Mouse (Mus musculus) erythroblast, embryonic 14.5 days (primary cell): Measurements from ENCODE around the gene Ano10. TPM values are rescaled to one million over a fixed set of nuclear protein-coding genes. Genes with fewer than 3 reads are reported as not detected.

Experiments
- H3K27me3 ChIP-seq: 2 replicates; pipeline ENCODE4 v1.6.1; 2012; ENCODE audit warnings: inconsistent platforms; ENCODE audit not compliant: control insufficient read depth
- H3K36me3 ChIP-seq: 2 replicates; pipeline ENCODE4 v1.6.1; 2012; ENCODE audit warnings: mild to moderate bottlenecking, inconsistent platforms; ENCODE audit not compliant: control insufficient read depth
- H3K4me1 ChIP-seq: 2 replicates; pipeline ENCODE4 v1.6.1; 2012; ENCODE audit warnings: inconsistent platforms; ENCODE audit not compliant: control insufficient read depth
- H3K4me3 ChIP-seq: replicated peaks from 2 replicates; pipeline ENCODE3; 2012; ENCODE audit warnings: moderate library complexity, mild to moderate bottlenecking, inconsistent platforms
- H3K9me3 ChIP-seq: 2 replicates; pipeline ENCODE4 v1.6.1; 2012; ENCODE audit warnings: low read length, inconsistent platforms, mixed read lengths; ENCODE audit not compliant: control insufficient read depth
- GATA1 ChIP-seq: IDR thresholded peaks from 2 replicates; pipeline ENCODE4 v1.6.1; 2012; ENCODE audit warnings: low read length, inconsistent platforms, mixed read lengths
- TAL1 ChIP-seq: IDR thresholded peaks from 3 replicates; pipeline ENCODE4 v1.6.1; 2012; ENCODE audit warnings: low read length, inconsistent platforms, mixed read lengths
- polyA plus RNA-seq: library from polyadenylated mRNA; stranded (reverse); fragments of >175 nt; gene quantifications from 2 replicates; pipeline ENCODE4 v1.2.3, GENCODE M21; 2012

Ano10 gene
- 0.10 TPM in 1 of 2 replicates, not detected in the other for polyA plus RNA-seq

DNA sequence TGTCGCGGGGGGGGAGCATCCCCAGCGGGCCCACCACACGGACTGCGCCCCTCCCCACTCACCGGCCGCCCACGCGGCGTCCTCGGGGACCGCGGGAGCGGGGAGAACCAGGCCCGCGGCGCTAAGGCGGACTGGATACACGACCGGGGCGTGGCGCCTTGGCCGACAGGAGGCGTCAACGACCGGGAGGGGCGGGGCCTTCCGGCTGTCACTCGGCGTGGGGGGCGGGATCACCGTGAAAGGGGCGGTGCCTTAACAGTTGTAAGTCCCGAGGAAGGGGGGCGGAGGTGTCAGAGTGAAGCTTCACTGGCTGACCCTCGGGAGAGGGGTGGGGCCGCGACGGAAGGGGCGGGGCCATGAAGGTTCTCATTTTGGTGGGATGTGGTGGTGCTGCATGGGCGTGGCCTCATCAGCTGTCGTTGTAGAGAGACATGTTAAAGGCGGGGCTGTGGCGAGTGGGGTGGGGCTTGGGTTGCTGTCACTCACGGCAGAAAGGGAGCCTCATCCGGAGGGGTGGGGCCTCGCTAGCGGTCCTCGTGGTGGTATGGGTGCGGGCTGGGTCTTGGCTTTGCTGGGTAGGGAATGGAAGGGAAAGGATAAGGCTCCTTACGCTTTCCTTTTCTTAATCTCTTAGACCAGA, at the start of gene Ano10:
TSS of gene Ano10 (minus strand) at position 182 of the 640 bp plus-strand sequence.
- Histone ChIP-seq H3K36me3 (no peaks in the 10 kb centered on the region), H3K9me3 (peaks cover 5% of the 10 kb centered on the region), H3K4me3 (peak within 1 kb of the TSS; percentile 57), H3K27me3 (peaks cover 41% of the 10 kb centered on the region), H3K4me1 (peaks cover 18% of the 10 kb centered on the region)
- TF ChIP-seq GATA1, result no peak
- TF ChIP-seq TAL1, result no peak

DNA sequence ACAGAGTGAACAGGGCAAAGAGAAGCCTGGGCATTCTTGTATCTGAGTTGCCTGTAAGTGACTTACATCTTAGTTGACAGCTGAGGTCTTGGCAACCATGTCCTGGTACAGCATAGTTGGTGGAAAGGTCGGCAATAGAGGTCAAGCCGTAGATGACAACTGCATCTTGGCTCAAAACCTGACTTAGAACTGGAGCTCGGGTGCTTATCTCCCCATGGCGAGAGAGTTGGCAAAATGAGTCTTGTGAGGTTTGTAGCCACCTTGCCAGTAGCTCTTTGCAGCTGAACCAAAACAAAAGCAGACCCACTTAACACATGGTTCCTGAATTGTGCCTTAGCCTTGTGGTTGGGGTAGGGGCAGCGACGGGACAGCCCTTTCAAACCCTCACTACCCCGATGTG, 49.2 kb upstream of the Ano10 start:
- Histone ChIP-seq H3K9me3 (no peaks in the 10 kb centered on the region), H3K36me3 (peaks cover under 1% of the 10 kb centered on the region; the same call in 1 of the 2 replicates), H3K4me3 (no peak overlapping the region), H3K4me1 (peaks cover 24% of the 10 kb centered on the region), H3K27me3 (peaks cover 15% of the 10 kb centered on the region)
- no peak for TF ChIP-seq TAL1
- no peak for TF ChIP-seq GATA1

DNA sequence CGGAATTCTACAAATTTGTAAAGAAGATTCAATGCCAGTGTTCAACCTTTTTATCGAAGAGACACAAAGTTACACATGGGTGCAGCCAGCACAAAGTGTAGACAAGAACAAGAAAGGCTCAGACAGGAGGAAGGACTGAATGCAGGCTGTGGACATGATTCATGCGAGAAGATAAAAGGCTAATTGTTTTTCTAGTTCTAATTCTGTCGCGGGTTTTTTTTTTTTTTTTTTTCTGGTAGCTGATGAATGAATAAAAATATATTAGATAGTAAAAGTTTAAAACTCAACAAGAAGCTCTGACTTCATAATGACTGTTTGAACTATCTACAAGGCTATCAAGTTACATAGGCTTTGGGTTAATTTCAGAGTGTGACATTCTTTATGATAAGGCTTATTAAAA, 45.7 kb upstream of the Ano10 start:
- no peaks in the 10 kb centered on the region for H3K36me3 ChIP-seq
- TF ChIP-seq GATA1, result no peak
- TF ChIP-seq TAL1, result no peak
- H3K4me1 ChIP-seq, result peaks cover 8% of the 10 kb centered on the region

DNA sequence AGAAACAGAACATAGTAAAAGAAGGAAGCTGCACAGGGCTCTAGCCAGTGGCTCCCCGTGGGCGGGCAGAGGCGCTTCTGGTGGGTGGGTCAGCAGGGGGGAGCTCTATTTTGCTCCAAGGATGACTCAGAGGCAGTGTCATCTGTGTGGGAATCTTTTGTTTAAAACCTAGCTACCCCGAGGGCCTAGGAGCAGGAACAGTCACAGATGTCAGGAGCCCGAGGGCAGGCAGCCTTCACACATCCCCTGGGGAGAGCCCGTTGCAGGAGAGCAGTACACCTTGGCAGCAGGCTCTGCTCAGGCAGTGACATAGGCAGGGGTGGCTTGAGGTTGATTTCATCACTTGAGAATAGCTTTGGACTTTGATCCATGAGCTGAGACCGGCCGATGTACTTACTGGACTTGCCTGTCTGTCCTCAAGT, 43.3 kb upstream of the Ano10 start:
- H3K36me3 ChIP-seq, result no peaks in the 10 kb centered on the region
- H3K27me3 ChIP-seq, result peaks cover 18% of the 10 kb centered on the region
- TF ChIP-seq GATA1, result no peak
- TF ChIP-seq TAL1, result no peak
- H3K4me1 ChIP-seq, result no peaks in the 10 kb centered on the region
- H3K4me3 ChIP-seq, result no peak overlapping the region
- H3K9me3 ChIP-seq, result no peaks in the 10 kb centered on the region

More for the DNA sequence above, 45.7 kb upstream of the Ano10 start:
- no peak overlapping the region for H3K4me3 ChIP-seq
- H3K9me3 ChIP-seq, result no peaks in the 10 kb centered on the region
- peaks cover 25% of the 10 kb centered on the region for H3K27me3 ChIP-seq

DNA sequence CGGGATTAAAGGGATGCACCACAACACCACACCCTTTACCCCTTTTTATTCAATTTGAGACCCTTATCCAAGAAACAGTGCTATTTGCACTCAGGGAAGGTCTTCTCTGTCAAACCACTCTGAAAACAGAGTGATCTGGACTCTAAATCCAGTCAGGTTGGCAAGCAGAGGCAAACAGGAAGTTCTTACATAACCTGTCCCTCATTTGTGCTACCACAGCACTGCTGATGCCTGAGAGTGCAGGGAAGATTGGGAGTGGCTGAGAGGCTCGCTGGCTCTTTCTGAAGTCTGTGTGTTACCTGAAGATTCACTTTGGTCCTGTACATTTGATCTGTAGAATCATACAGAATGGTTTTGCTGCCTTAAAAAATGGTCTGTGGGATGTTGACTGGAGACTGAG, 42.5 kb upstream of the Ano10 start:
- Histone ChIP-seq H3K4me1 (no peaks in the 10 kb centered on the region), H3K9me3 (no peaks in the 10 kb centered on the region), H3K36me3 (no peaks in the 10 kb centered on the region), H3K4me3 (no peak overlapping the region), H3K27me3 (peaks cover 18% of the 10 kb centered on the region)
- no peak for TF ChIP-seq TAL1
- no peak for TF ChIP-seq GATA1

DNA sequence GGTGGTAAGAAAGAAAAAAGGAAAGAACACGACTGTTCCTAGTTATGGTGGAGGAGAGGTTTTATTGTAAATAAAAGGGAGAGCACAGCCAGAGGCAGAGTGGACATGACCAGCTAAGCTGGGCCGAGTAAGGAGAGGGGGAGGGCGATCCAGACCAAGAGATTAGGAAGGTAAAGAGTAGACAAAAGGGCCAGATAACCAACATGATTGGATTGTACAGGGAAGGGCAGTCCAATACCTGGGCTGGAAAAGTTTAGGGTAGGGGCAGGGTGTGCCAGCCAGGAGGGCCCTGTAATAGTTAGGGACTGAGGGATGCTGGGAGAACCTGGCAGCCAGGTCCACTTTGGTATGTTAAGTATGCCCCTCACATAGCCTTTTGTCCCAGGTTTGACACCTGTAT, 34.0 kb upstream of the Ano10 start:
- H3K4me3 ChIP-seq, result no peak overlapping the region
- H3K36me3 ChIP-seq, result no peaks in the 10 kb centered on the region
- no peak for TF ChIP-seq TAL1
- no peak for TF ChIP-seq GATA1
- H3K9me3 ChIP-seq, result no peaks in the 10 kb centered on the region
- H3K4me1 ChIP-seq, result no peaks in the 10 kb centered on the region
- no peaks in the 10 kb centered on the region for H3K27me3 ChIP-seq

DNA sequence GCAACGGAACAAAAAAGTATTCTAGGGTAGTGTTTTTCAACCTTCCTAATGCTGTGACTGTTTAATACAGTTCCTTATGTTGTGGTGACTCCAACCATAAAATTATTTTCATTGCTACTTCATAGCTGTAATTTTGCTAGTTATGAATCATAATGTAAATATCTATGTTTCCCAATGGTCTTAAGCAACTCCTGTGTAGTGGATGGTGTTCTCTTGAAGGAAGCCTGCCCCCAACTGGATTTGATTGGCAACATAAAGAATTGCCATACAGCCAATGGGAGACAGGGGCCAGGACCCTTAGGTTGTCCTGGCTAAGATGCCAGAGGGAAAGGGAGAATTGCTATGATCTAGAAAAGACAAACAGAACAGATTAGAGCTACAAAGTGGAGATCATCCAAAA, 31.8 kb upstream of the Ano10 start:
- Histone ChIP-seq H3K4me1 (no peaks in the 10 kb centered on the region), H3K36me3 (no peaks in the 10 kb centered on the region), H3K9me3 (no peaks in the 10 kb centered on the region), H3K27me3 (no peaks in the 10 kb centered on the region), H3K4me3 (no peak overlapping the region)
- no peak for TF ChIP-seq GATA1
- no peak for TF ChIP-seq TAL1

DNA sequence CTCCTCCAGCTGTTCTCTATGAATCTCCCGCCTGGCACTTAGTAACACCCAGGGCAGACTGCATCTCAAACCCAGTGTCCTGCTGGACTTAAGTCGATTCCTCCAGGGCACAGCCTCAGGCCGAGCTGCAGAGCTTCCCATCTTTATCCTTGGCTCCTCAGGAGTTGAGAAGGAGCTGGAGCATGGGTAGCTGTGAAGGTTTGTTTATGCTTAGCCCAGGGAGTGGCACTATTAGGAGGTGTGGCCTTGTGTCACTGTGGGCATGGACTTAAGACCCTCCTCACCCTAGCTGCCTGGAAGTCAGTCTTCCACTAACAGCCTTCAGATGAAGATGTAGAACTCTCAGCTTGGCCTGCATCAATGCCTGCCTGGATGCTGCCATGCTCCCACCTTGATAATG, 28.1 kb upstream of the Ano10 start:
- no peaks in the 10 kb centered on the region for H3K27me3 ChIP-seq
- no peaks in the 10 kb centered on the region for H3K9me3 ChIP-seq
- no peaks in the 10 kb centered on the region for H3K4me1 ChIP-seq
- TF ChIP-seq TAL1 (no peak), GATA1 (no peak)
- H3K4me3 ChIP-seq, result no peak overlapping the region
- no peaks in the 10 kb centered on the region for H3K36me3 ChIP-seq

DNA sequence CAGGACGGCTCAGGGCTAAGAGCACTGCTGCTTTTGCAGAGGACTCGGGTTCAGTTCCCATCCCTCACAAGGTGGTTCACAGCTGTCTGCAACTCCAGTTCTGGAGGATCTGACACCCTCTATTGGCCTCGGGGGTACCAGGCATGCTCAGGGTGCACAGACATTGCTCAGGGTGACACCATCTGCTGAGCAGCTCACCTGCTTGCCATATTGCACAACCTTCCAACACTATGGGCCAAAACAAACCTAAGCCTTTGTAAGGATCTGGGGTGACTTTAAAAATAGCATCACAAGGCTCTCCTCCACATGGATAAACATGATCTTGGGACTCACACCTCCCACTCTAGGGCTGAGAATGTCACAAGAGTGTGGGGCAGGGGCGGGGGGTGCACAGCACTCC, 26.4 kb upstream of the Ano10 start:
- H3K4me1 ChIP-seq, result no peaks in the 10 kb centered on the region
- H3K4me3 ChIP-seq, result no peak overlapping the region

DNA sequence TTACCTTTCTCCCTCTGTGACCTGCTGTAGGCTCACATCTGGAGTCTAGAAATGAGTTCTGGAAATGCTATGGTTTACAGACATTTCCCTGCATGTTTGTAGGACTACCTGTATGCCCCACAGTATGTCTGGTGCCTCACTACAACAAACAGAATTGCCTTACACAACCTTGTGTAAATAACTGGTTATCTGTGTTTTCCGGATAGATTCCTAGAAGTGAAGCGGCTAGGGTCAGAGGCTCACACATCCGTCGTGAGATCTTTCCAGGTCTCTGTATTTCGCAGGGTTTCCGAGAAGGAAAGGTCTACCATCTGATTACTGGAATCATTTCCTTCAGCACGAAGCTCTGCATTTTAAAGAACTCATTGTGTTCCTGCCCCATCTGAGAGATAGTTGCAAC, 22.3 kb upstream of the Ano10 start:
- TF ChIP-seq GATA1 (no peak), TAL1 (no peak)

More for the DNA sequence above, 26.4 kb upstream of the Ano10 start:
- Histone ChIP-seq H3K27me3 (no peaks in the 10 kb centered on the region), H3K9me3 (no peaks in the 10 kb centered on the region), H3K36me3 (no peaks in the 10 kb centered on the region)
- TF ChIP-seq TAL1, result no peak
- no peak for TF ChIP-seq GATA1

More for the DNA sequence above, 22.3 kb upstream of the Ano10 start:
- Histone ChIP-seq H3K9me3 (no peaks in the 10 kb centered on the region), H3K4me3 (no peak overlapping the region), H3K36me3 (no peaks in the 10 kb centered on the region), H3K27me3 (no peaks in the 10 kb centered on the region), H3K4me1 (peaks cover 14% of the 10 kb centered on the region)
